Mouse (Mus musculus): ENCODE data around the gene Hspa12a. TPM values are rescaled to one million over a fixed set of nuclear protein-coding genes. Genes with fewer than 3 reads are reported as not detected.

Hspa12a gene
- polyA plus RNA-seq, 1 experiment from 2014 or later: 0.28 TPM

GRCm38 (mm10) chr19:58871878-58872277, 71.6 kb downstream of the Hspa12a start:
- H3K4me1 ChIP-seq (ENCODE audit: insufficient read depth): no peaks in the 10 kb centered on the region
- TF ChIP-seq EP300 (IDR thresholded peaks at IDR 0.05; ENCODE audit: low read depth): no peak
- TF ChIP-seq CTCF (IDR thresholded peaks at IDR 0.05; ENCODE audit: low read depth): no peak
- no peak overlapping the region for H3K4me3 ChIP-seq (ENCODE audit: low read depth, low read length)
- ATAC-seq (no peak), DNase-seq (no peak)
- no peak overlapping the region for H3K9ac ChIP-seq (replicated peaks)
- no peaks in the 10 kb centered on the region for H3K27me3 ChIP-seq (ENCODE audit: insufficient read depth, low read length)
- WGBS (ENCODE audit: insufficient replicate concordance): 62% methylated on average over 6 of the region's 6 CpGs
- H3K36me3 ChIP-seq (replicated peaks; ENCODE audit: insufficient read depth, low read length): no peaks in the 10 kb centered on the region
- H3K4me2 ChIP-seq (ENCODE audit: low read depth, low read length): no peak overlapping the region
- no peaks in the 10 kb centered on the region for H3K9me3 ChIP-seq (ENCODE audit: low read length)
- H3K27ac ChIP-seq (ENCODE audit: low read depth): no peak overlapping the region

GRCm38 (mm10) chr19:58866651-58867050, 76.8 kb downstream of the Hspa12a start:
- H3K4me3 ChIP-seq (ENCODE audit: low read depth, low read length): no peak overlapping the region
- no peak for TF ChIP-seq CTCF (IDR thresholded peaks at IDR 0.05; ENCODE audit: low read depth)
- TF ChIP-seq EP300 (IDR thresholded peaks at IDR 0.05; ENCODE audit: low read depth): no peak
- no peak overlapping the region for H3K9ac ChIP-seq (replicated peaks)
- H3K27ac ChIP-seq (ENCODE audit: low read depth): no peak overlapping the region
- H3K36me3 ChIP-seq (replicated peaks; ENCODE audit: insufficient read depth, low read length): no peaks in the 10 kb centered on the region
- H3K27me3 ChIP-seq (ENCODE audit: insufficient read depth, low read length): no peaks in the 10 kb centered on the region
- ATAC-seq: no peak
- no peaks in the 10 kb centered on the region for H3K4me1 ChIP-seq (ENCODE audit: insufficient read depth)
- 66% methylated on average over 4 of the region's 4 CpGs for WGBS (ENCODE audit: insufficient replicate concordance)
- H3K4me2 ChIP-seq (ENCODE audit: low read depth, low read length): no peak overlapping the region
- DNase-seq: no peak
- H3K9me3 ChIP-seq (ENCODE audit: low read length): no peaks in the 10 kb centered on the region

- ATAC-seq: no peak
- Histone ChIP-seq H3K27ac (ENCODE audit: low read depth) (no peak overlapping the region), H3K9me3 (ENCODE audit: low read length) (no peaks in the 10 kb centered on the region), H3K36me3 (replicated peaks; ENCODE audit: insufficient read depth, low read length) (no peaks in the 10 kb centered on the region), H3K9ac (replicated peaks) (no peak overlapping the region), H3K4me1 (ENCODE audit: insufficient read depth) (peaks cover 9% of the 10 kb centered on the region; the same call in 1 of the 2 replicates), H3K4me3 (ENCODE audit: low read depth, low read length) (no peak overlapping the region), H3K4me2 (ENCODE audit: low read depth, low read length) (no peak overlapping the region), H3K27me3 (ENCODE audit: insufficient read depth, low read length) (peaks cover 11% of the 10 kb centered on the region; the same call in 1 of the 2 replicates)
- WGBS (ENCODE audit: insufficient replicate concordance): 39% methylated on average over 5 of the region's 5 CpGs
- DNase-seq: no peak
- TF ChIP-seq EP300 (IDR thresholded peaks at IDR 0.05; ENCODE audit: low read depth) (no peak), CTCF (IDR thresholded peaks at IDR 0.05; ENCODE audit: low read depth) (no peak)
These were observed 78.2 kb downstream of the Hspa12a start for GRCm38 (mm10) chr19:58865224-58865623.

- DNase-seq: no peak
- TF ChIP-seq CTCF (IDR thresholded peaks at IDR 0.05; ENCODE audit: low read depth) (no peak), EP300 (IDR thresholded peaks at IDR 0.05; ENCODE audit: low read depth) (no peak)
- H3K9me3 ChIP-seq (ENCODE audit: low read length): no peaks in the 10 kb centered on the region
- H3K27ac ChIP-seq (ENCODE audit: low read depth): no peak overlapping the region
- no peak; the same call in 1 of the 2 replicates for ATAC-seq
- peaks cover 9% of the 10 kb centered on the region; the same call in 1 of the 2 replicates for H3K4me1 ChIP-seq (ENCODE audit: insufficient read depth)
- 83% methylated on average over 1 of the region's 1 CpGs for WGBS (ENCODE audit: insufficient replicate concordance)
- no peaks in the 10 kb centered on the region for H3K36me3 ChIP-seq (replicated peaks; ENCODE audit: insufficient read depth, low read length)
- H3K27me3 ChIP-seq (ENCODE audit: insufficient read depth, low read length): peaks cover 21% of the 10 kb centered on the region
- H3K4me3 ChIP-seq (ENCODE audit: low read depth, low read length): no peak overlapping the region
- H3K9ac ChIP-seq (replicated peaks): no peak overlapping the region
- H3K4me2 ChIP-seq (ENCODE audit: low read depth, low read length): no peak overlapping the region
These were observed 79.4 kb downstream of the Hspa12a start for GRCm38 (mm10) chr19:58864006-58864573.

- Histone ChIP-seq H3K4me3 (ENCODE audit: low read depth, low read length) (peak overlapping the region; percentile 37), H3K4me1 (ENCODE audit: insufficient read depth) (peaks cover 9% of the 10 kb centered on the region; the same call in 1 of the 2 replicates), H3K4me2 (ENCODE audit: low read depth, low read length) (peak overlapping the region; percentile 65), H3K36me3 (replicated peaks; ENCODE audit: insufficient read depth, low read length) (no peaks in the 10 kb centered on the region), H3K9ac (replicated peaks) (no peak overlapping the region), H3K27ac (ENCODE audit: low read depth) (no peak overlapping the region), H3K9me3 (ENCODE audit: low read length) (no peaks in the 10 kb centered on the region), H3K27me3 (ENCODE audit: insufficient read depth, low read length) (peaks cover 21% of the 10 kb centered on the region)
- 29% methylated on average over 12 of the region's 12 CpGs for WGBS (ENCODE audit: insufficient replicate concordance)
- no peak for ATAC-seq
- DNase-seq: no peak
- TF ChIP-seq CTCF (IDR thresholded peaks at IDR 0.05; ENCODE audit: low read depth): no peak
- TF ChIP-seq EP300 (IDR thresholded peaks at IDR 0.05; ENCODE audit: low read depth): no peak
These were observed 82.2 kb downstream of the Hspa12a start for GRCm38 (mm10) chr19:58861174-58861760.

- under 1% methylated on average over 43 of the region's 46 CpGs for WGBS (ENCODE audit: insufficient replicate concordance)
- H3K9me3 ChIP-seq (ENCODE audit: low read length): no peaks in the 10 kb centered on the region
- DNase-seq: peak; percentile 63
These were observed 82.9 kb downstream of the Hspa12a start for GRCm38 (mm10) chr19:58860255-58861173.

More at GRCm38 (mm10) chr19:58860255-58861173, 82.9 kb downstream of the Hspa12a start:
- peak overlapping the region; percentile 37 for H3K4me3 ChIP-seq (ENCODE audit: low read depth, low read length)
- no peak overlapping the region for H3K27ac ChIP-seq (ENCODE audit: low read depth)
- peaks cover 9% of the 10 kb centered on the region; the same call in 1 of the 2 replicates for H3K4me1 ChIP-seq (ENCODE audit: insufficient read depth)
- peak overlapping the region; percentile 65 for H3K4me2 ChIP-seq (ENCODE audit: low read depth, low read length)
- no peak for TF ChIP-seq CTCF (IDR thresholded peaks at IDR 0.05; ENCODE audit: low read depth)
- TF ChIP-seq EP300 (IDR thresholded peaks at IDR 0.05; ENCODE audit: low read depth): no peak
- no peak overlapping the region for H3K9ac ChIP-seq (replicated peaks)
- peaks cover 21% of the 10 kb centered on the region for H3K27me3 ChIP-seq (ENCODE audit: insufficient read depth, low read length)
- no peaks in the 10 kb centered on the region for H3K36me3 ChIP-seq (replicated peaks; ENCODE audit: insufficient read depth, low read length)
- ATAC-seq: peak; percentile 79
